Mouse (Mus musculus): ENCODE data around the gene Selenoh. TPM values are rescaled to one million over a fixed set of nuclear protein-coding genes. Genes with fewer than 3 reads are reported as not detected.
A peak's percentile ranks its signal among the peaks of the same experiment; 100 is the strongest.

Gene Selenoh
- polyA plus RNA-seq, 1 experiment from 2014 or later: 102 TPM

GRCm38 (mm10) chr2:84637452-84638165, 33.0 kb downstream of the Selenoh start:
- 7% methylated on average over 7 of the region's 7 CpGs for WGBS
- Histone ChIP-seq H3K4me2 (replicated peaks; ENCODE audit: low read depth, low read length) (peak overlapping the region; percentile 47), H3K36me3 (ENCODE audit: insufficient read depth, low read length) (no peaks in the 10 kb centered on the region), H3K9ac (replicated peaks; ENCODE audit: low read depth) (no peak overlapping the region), H3K27me3 (replicated peaks; ENCODE audit: insufficient read depth, low read length) (no peaks in the 10 kb centered on the region), H3K4me1 (ENCODE audit: insufficient read depth, low read depth, low read length) (peaks cover 66% of the 10 kb centered on the region), H3K27ac (ENCODE audit: low read length) (peak overlapping the region; percentile 93), H3K9me3 (ENCODE audit: low read length) (no peaks in the 10 kb centered on the region), H3K4me3 (ENCODE audit: low read depth, low read length) (no peak overlapping the region)
- DNase-seq (ENCODE audit: low spot score) (peak; percentile 56), ATAC-seq (no peak)
- no peak for TF ChIP-seq EP300 (IDR thresholded peaks at IDR 0.05)
- no peak for TF ChIP-seq CTCF (IDR thresholded peaks at IDR 0.05)

GRCm38 (mm10) chr2:84636231-84636741, 34.3 kb downstream of the Selenoh start:
- no peak overlapping the region for H3K9ac ChIP-seq (replicated peaks; ENCODE audit: low read depth)
- H3K27ac ChIP-seq (ENCODE audit: low read length): peak overlapping the region; percentile 93
- no peaks in the 10 kb centered on the region for H3K9me3 ChIP-seq (ENCODE audit: low read length)
- peak overlapping the region; percentile 46 for H3K4me2 ChIP-seq (replicated peaks; ENCODE audit: low read depth, low read length)
- H3K4me1 ChIP-seq (ENCODE audit: insufficient read depth, low read depth, low read length): peaks cover 75% of the 10 kb centered on the region
- H3K27me3 ChIP-seq (replicated peaks; ENCODE audit: insufficient read depth, low read length): no peaks in the 10 kb centered on the region
- peak; percentile 37 for ATAC-seq
- H3K4me3 ChIP-seq (ENCODE audit: low read depth, low read length): no peak overlapping the region
- DNase-seq (ENCODE audit: low spot score): peak; percentile 72
- no peak for TF ChIP-seq EP300 (IDR thresholded peaks at IDR 0.05)
- no peak for TF ChIP-seq CTCF (IDR thresholded peaks at IDR 0.05)
- WGBS: 7% methylated on average over 8 of the region's 8 CpGs
- no peaks in the 10 kb centered on the region for H3K36me3 ChIP-seq (ENCODE audit: insufficient read depth, low read length)

- no peaks in the 10 kb centered on the region for H3K27me3 ChIP-seq (replicated peaks; ENCODE audit: insufficient read depth, low read length)
- no peak overlapping the region for H3K4me3 ChIP-seq (ENCODE audit: low read depth, low read length)
- peak; percentile 99 for DNase-seq (ENCODE audit: low spot score)
- WGBS: 3% methylated on average over 2 of the region's 2 CpGs
- H3K9ac ChIP-seq (replicated peaks; ENCODE audit: low read depth): no peak overlapping the region
- TF ChIP-seq CTCF (IDR thresholded peaks at IDR 0.05) (no peak), EP300 (IDR thresholded peaks at IDR 0.05) (peak; percentile 90)
- peaks cover 69% of the 10 kb centered on the region for H3K4me1 ChIP-seq (ENCODE audit: insufficient read depth, low read depth, low read length)
- no peaks in the 10 kb centered on the region for H3K36me3 ChIP-seq (ENCODE audit: insufficient read depth, low read length)
- peak overlapping the region; percentile 46 for H3K4me2 ChIP-seq (replicated peaks; ENCODE audit: low read depth, low read length)
- peak overlapping the region; percentile 93 for H3K27ac ChIP-seq (ENCODE audit: low read length)
- no peaks in the 10 kb centered on the region for H3K9me3 ChIP-seq (ENCODE audit: low read length)
- ATAC-seq: peak; percentile 93
Observed at GRCm38 (mm10) chr2:84635611-84636010, 35.0 kb downstream of the Selenoh start.

- WGBS: 13% methylated on average over 4 of the region's 4 CpGs
- H3K9ac ChIP-seq (replicated peaks; ENCODE audit: low read depth): no peak overlapping the region
- DNase-seq (ENCODE audit: low spot score) (peak; percentile 49), ATAC-seq (peak; percentile 6; the same call in 1 of the 2 replicates)
- H3K4me2 ChIP-seq (replicated peaks; ENCODE audit: low read depth, low read length): peak overlapping the region; percentile 46
- H3K27ac ChIP-seq (ENCODE audit: low read length): peak overlapping the region; percentile 93
- TF ChIP-seq EP300 (IDR thresholded peaks at IDR 0.05) (no peak), CTCF (IDR thresholded peaks at IDR 0.05) (peak; percentile 36)
- H3K36me3 ChIP-seq (ENCODE audit: insufficient read depth, low read length): no peaks in the 10 kb centered on the region
- H3K4me1 ChIP-seq (ENCODE audit: insufficient read depth, low read depth, low read length): peaks cover 67% of the 10 kb centered on the region
- H3K9me3 ChIP-seq (ENCODE audit: low read length): no peaks in the 10 kb centered on the region
- H3K27me3 ChIP-seq (replicated peaks; ENCODE audit: insufficient read depth, low read length): no peaks in the 10 kb centered on the region
- H3K4me3 ChIP-seq (ENCODE audit: low read depth, low read length): peak overlapping the region; percentile 8; the same call in 1 of the 2 replicates
Observed at GRCm38 (mm10) chr2:84634934-84635482, 35.6 kb downstream of the Selenoh start.

GRCm38 (mm10) chr2:84634006-84634405, 36.6 kb downstream of the Selenoh start:
- peaks cover 63% of the 10 kb centered on the region for H3K4me1 ChIP-seq (ENCODE audit: insufficient read depth, low read depth, low read length)
- TF ChIP-seq EP300 (IDR thresholded peaks at IDR 0.05) (no peak), CTCF (IDR thresholded peaks at IDR 0.05) (no peak)
- H3K9ac ChIP-seq (replicated peaks; ENCODE audit: low read depth): no peak overlapping the region
- peak overlapping the region; percentile 93 for H3K27ac ChIP-seq (ENCODE audit: low read length)
- ATAC-seq: no peak
- 25% methylated on average over 4 of the region's 4 CpGs for WGBS
- peak overlapping the region; percentile 46 for H3K4me2 ChIP-seq (replicated peaks; ENCODE audit: low read depth, low read length)
- no peaks in the 10 kb centered on the region for H3K9me3 ChIP-seq (ENCODE audit: low read length)
- H3K4me3 ChIP-seq (ENCODE audit: low read depth, low read length): peak overlapping the region; percentile 19
- no peaks in the 10 kb centered on the region for H3K36me3 ChIP-seq (ENCODE audit: insufficient read depth, low read length)
- H3K27me3 ChIP-seq (replicated peaks; ENCODE audit: insufficient read depth, low read length): no peaks in the 10 kb centered on the region
- DNase-seq (ENCODE audit: low spot score): peak; percentile 60

- WGBS: 3% methylated on average over 3 of the region's 3 CpGs
- Histone ChIP-seq H3K4me1 (ENCODE audit: insufficient read depth, low read depth, low read length) (peaks cover 53% of the 10 kb centered on the region), H3K9me3 (ENCODE audit: low read length) (no peaks in the 10 kb centered on the region), H3K9ac (replicated peaks; ENCODE audit: low read depth) (no peak overlapping the region), H3K4me2 (replicated peaks; ENCODE audit: low read depth, low read length) (peak overlapping the region; percentile 46), H3K27me3 (replicated peaks; ENCODE audit: insufficient read depth, low read length) (no peaks in the 10 kb centered on the region), H3K4me3 (ENCODE audit: low read depth, low read length) (no peak overlapping the region; the same call in 1 of the 2 replicates), H3K27ac (ENCODE audit: low read length) (peak overlapping the region; percentile 88), H3K36me3 (ENCODE audit: insufficient read depth, low read length) (no peaks in the 10 kb centered on the region)
- ATAC-seq (peak; percentile 48), DNase-seq (ENCODE audit: low spot score) (peak; percentile 88)
- peak; percentile 68 for TF ChIP-seq EP300 (IDR thresholded peaks at IDR 0.05)
- no peak for TF ChIP-seq CTCF (IDR thresholded peaks at IDR 0.05)
Observed at GRCm38 (mm10) chr2:84632999-84633398, 37.6 kb downstream of the Selenoh start.
